8 mouse cellular contexts compared by ENCODE assay signal in the genomic region with DNA sequence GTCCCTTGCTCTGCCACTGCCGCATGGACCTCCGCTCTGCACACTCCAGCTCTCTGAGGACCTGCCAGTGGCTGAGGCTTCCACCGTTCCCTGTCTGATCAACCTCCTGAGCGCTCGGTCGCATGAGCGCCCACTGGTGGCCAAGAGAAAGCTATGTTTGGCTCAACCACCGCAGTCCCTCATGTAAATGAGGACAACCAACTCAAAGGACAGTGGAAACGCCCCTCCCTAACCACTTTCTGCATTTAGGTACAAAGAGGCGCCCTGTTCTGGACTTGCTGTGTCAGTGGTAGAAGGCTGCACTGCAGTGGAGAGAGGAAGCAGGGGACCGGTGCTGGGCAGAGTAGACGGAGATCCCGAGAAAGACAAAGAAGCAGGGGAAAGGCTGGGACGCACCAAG. TPM values are rescaled to one million over a fixed set of nuclear protein-coding genes. Genes with fewer than 3 reads are reported as not detected.
DNase-seq lines count a peak whose midpoint lies in the region; ATAC-seq and TF ChIP-seq lines count a peak whose summit lies in the region.

No protein-coding gene starts in this region.

- no peak overlapping the region for H3K9ac ChIP-seq in ES-E14 (ENCODE audit: insufficient read depth, low read depth, low read length, poor library complexity, severe bottlenecking)
- peak overlapping the region; percentile 44 for H3K9ac ChIP-seq in forebrain, postnatal 0 days
- peak overlapping the region; percentile 25 for H3K9ac ChIP-seq in lung, embryonic 14.5 days

- TF ChIP-seq CTCF in forebrain, postnatal 0 days (IDR thresholded peaks at IDR 0.05; ENCODE audit: low read depth): peak; percentile 94
- TF ChIP-seq CTCF in layer of hippocampus, adult 2 months (conservative IDR thresholded peaks at IDR 0.05): peak; percentile 97
- peak; percentile 94 for TF ChIP-seq CTCF in lung, embryonic 14.5 days (IDR thresholded peaks at IDR 0.05; ENCODE audit: low read depth)

- DNase-seq in ES-E14 (ENCODE audit: low read depth, low spot score): peak; percentile 93
- peak; percentile 71 for DNase-seq in cerebellum, adult 11-12 months
- peak; percentile 89 for DNase-seq in forebrain, postnatal 0 days
- peak; percentile 84 for DNase-seq in heart, postnatal 4 days
- DNase-seq in layer of hippocampus, adult 2 months (ENCODE audit: low spot score in 2 of 2): peak; percentile 80 to 83
- peak; percentile 91 for DNase-seq in lung, embryonic 14.5 days
- peak; percentile 67 for DNase-seq in ovary, adult 18-20 months (ENCODE audit: low spot score)
- peak; percentile 64 to 77 for DNase-seq in thymus, postnatal 10 days (ENCODE audit: low spot score in 2 of 2)

- H3K27ac ChIP-seq in ES-E14 (ENCODE audit: insufficient read depth, low read depth, low read length, poor library complexity, severe bottlenecking): no peak overlapping the region
- H3K27ac ChIP-seq in forebrain, postnatal 0 days (ENCODE audit: low read depth, low read length): peak overlapping the region; percentile 54
- H3K27ac ChIP-seq in layer of hippocampus, adult 2 months: peak overlapping the region; percentile 69
- H3K27ac ChIP-seq in lung, embryonic 14.5 days (ENCODE audit: low read depth): no peak overlapping the region

- 0 out of 4 replicates have a peak overlapping the region, but pooled peaks of 1 of the 2 experiments have one; percentile 26 for H3K4me3 ChIP-seq in ES-E14 (ENCODE audit: insufficient read depth in 1 of 2, low read depth in 1 of 2, low read length in 2 of 2, poor library complexity in 1 of 2, severe bottlenecking in 1 of 2)
- H3K4me3 ChIP-seq in forebrain, postnatal 0 days (ENCODE audit: low read depth, low read length): peak overlapping the region; percentile 5; the same call in 1 of the 2 replicates
- H3K4me3 ChIP-seq in layer of hippocampus, adult 2 months: peak overlapping the region; percentile 34; the same call in 1 of the 2 replicates
- no peak overlapping the region for H3K4me3 ChIP-seq in lung, embryonic 14.5 days (ENCODE audit: low read depth, low read length)

- H3K27me3 ChIP-seq in forebrain, postnatal 0 days (ENCODE audit: insufficient read depth, low read length): no peaks in the 10 kb centered on the region
- H3K27me3 ChIP-seq in lung, embryonic 14.5 days (ENCODE audit: insufficient read depth, low read length): 0 out of 2 replicates have a peak, but pooled peaks cover 3% of the 10 kb centered on the region

- peaks cover 0 to 13% of the 10 kb centered on the region in 2 experiments; a peak in 2 of 4 replicates for H3K4me1 ChIP-seq in ES-E14 (ENCODE audit: control insufficient read depth in 2 of 2, insufficient read depth in 2 of 2, low read length in 2 of 2, poor library complexity in 1 of 2)
- no peaks in the 10 kb centered on the region for H3K4me1 ChIP-seq in forebrain, postnatal 0 days (ENCODE audit: insufficient read depth)
- H3K4me1 ChIP-seq in lung, embryonic 14.5 days (ENCODE audit: insufficient read depth): no peaks in the 10 kb centered on the region

- H3K9me3 ChIP-seq in ES-E14 (ENCODE audit: control insufficient read depth, insufficient read depth, low read depth, low read length): no peaks in the 10 kb centered on the region
- no peaks in the 10 kb centered on the region for H3K9me3 ChIP-seq in forebrain, postnatal 0 days (ENCODE audit: low read length)
- H3K9me3 ChIP-seq in lung, embryonic 14.5 days (ENCODE audit: low read depth, low read length): no peaks in the 10 kb centered on the region

- in situ Hi-C loops in ES-E14 (cut with MboI; ENCODE audit: low sequenced_read_pairs in 2 of 2, unreplicated experiment in 2 of 2): loop anchor here in 1 of 2 experiments (10.0 kb wide), 1 partner anchor 738 kb away; no protein-coding TSS in a partner anchor

- WGBS in forebrain, postnatal 0 days: 3% methylated on average over 14 of the region's 14 CpGs
- WGBS in lung, embryonic 14.5 days: 10% methylated on average over 14 of the region's 14 CpGs

- ATAC-seq in forebrain, postnatal 0 days: peak; percentile 95
- peak; percentile 85 for ATAC-seq in lung, embryonic 14.5 days (ENCODE audit: insufficient read depth)

- H3K36me3 ChIP-seq in ES-E14 (ENCODE audit: control insufficient read depth, insufficient read depth, low read length, poor library complexity, severe bottlenecking): no peaks in the 10 kb centered on the region
- no peaks in the 10 kb centered on the region for H3K36me3 ChIP-seq in forebrain, postnatal 0 days (ENCODE audit: insufficient read depth)
- H3K36me3 ChIP-seq in lung, embryonic 14.5 days (ENCODE audit: insufficient read depth): no peaks in the 10 kb centered on the region

- H3K4me2 ChIP-seq in forebrain, postnatal 0 days (ENCODE audit: low read depth): peak overlapping the region; percentile 47
- H3K4me2 ChIP-seq in lung, embryonic 14.5 days: peak overlapping the region; percentile 50

TF ChIP-seq in ES-E14, 5 proteins besides CTCF, POLR2A, EP300 and RAD21:
- TF ChIP-seq ZNF384 (IDR thresholded peaks at IDR 0.05; ENCODE audit: low read depth, low read length): no peak
- TF ChIP-seq MAFK (IDR thresholded peaks at IDR 0.05; ENCODE audit: insufficient read depth, low read depth, low read length): no peak
- TF ChIP-seq ZC3H11A (IDR thresholded peaks at IDR 0.05; ENCODE audit: borderline replicate concordance, low read depth, low read length): peak; percentile 50; the same call in 1 of the 2 replicates
TF ChIP-seq in ES-E14: peak in this region for 1.

RNA-seq across cellular contexts. Expression of a gene that starts 6.0 kb away (rescaled TPM):
- 0.98 and 1.0 TPM in 2 replicates for total RNA-seq in ES-E14 (2012; rRNA removed)
- total RNA-seq in forebrain, postnatal 0 days (2014; rRNA removed): 3.4 and 6.5 TPM in 2 replicates
- 4.0 and 4.9 TPM in 2 replicates for polyA plus RNA-seq in forebrain, postnatal 0 days (2015; fragmentation: Nextera tagmentation; extraction: Ambion mirVana)
- not detected for total RNA-seq in heart, postnatal 4 days (2021)
- 10 to 100 TPM; 16.3 to 18.7 TPM for total RNA-seq in layer of hippocampus, adult 2 months (2021)
- polyA plus RNA-seq in lung, embryonic 14.5 days (2014; fragmentation: Nextera tagmentation; extraction: Ambion mirVana): 0.43 and 0.57 TPM in 2 replicates

RNA-seq across cellular contexts. Expression of a gene that starts 39.8 kb away (rescaled TPM):
- 6.4 and 11.3 TPM in 2 replicates for total RNA-seq in ES-E14 (2012; rRNA removed)
- total RNA-seq in forebrain, postnatal 0 days (2014; rRNA removed): 16.6 and 24.6 TPM in 2 replicates
- 16.2 and 17.5 TPM in 2 replicates for polyA plus RNA-seq in forebrain, postnatal 0 days (2015; fragmentation: Nextera tagmentation; extraction: Ambion mirVana)
- total RNA-seq in heart, postnatal 4 days (2021): 10 to 100 TPM in 1 of 2 experiments, 1 to 10 TPM in 1; 9.7 to 11.6 TPM
- total RNA-seq in layer of hippocampus, adult 2 months (2021): 10 to 100 TPM; 29.9 to 33.8 TPM
- polyA plus RNA-seq in lung, embryonic 14.5 days (2014; fragmentation: Nextera tagmentation; extraction: Ambion mirVana): 8.1 and 10.9 TPM in 2 replicates

RNA-seq across cellular contexts. Expression of a gene that starts 53.3 kb away (rescaled TPM):
- 10.6 and 12.0 TPM in 2 replicates for total RNA-seq in ES-E14 (2012; rRNA removed)
- 29.0 and 33.6 TPM in 2 replicates for total RNA-seq in forebrain, postnatal 0 days (2014; rRNA removed)
- 6.0 and 7.7 TPM in 2 replicates for polyA plus RNA-seq in forebrain, postnatal 0 days (2015; fragmentation: Nextera tagmentation; extraction: Ambion mirVana)
- 10 to 100 TPM; 17.4 to 18.6 TPM for total RNA-seq in heart, postnatal 4 days (2021)
- 10 to 100 TPM; 29.5 to 29.9 TPM for total RNA-seq in layer of hippocampus, adult 2 months (2021)
- polyA plus RNA-seq in lung, embryonic 14.5 days (2014; fragmentation: Nextera tagmentation; extraction: Ambion mirVana): 10.4 and 11.9 TPM in 2 replicates

Comparison
In these comparisons a context has a peak if more than half of its experiments do, and no peak if none do; other contexts are left out.
1. H3K27ac ChIP-seq: peak in forebrain, postnatal 0 days (single experiment) and layer of hippocampus, adult 2 months (single experiment); none in ES-E14 (single experiment) and lung, embryonic 14.5 days (single experiment).
2. Peak in every context shown above with its lines, with median percentiles within 50 percentile points of each other: DNase-seq and CTCF ChIP-seq.